Mouse (Mus musculus) cortical plate, adult 2 months (tissue): ENCODE measurements at regions not wholly inside any gene's neighbourhood (a gene's known extent, or its start where the extent isn't known, plus 50 kb on each side); places are given as distances from the start of the nearest gene placed in this dataset.
"Not testable (repeated sequence)": the region's sequence is repeated elsewhere in the genome, so short reads cannot be mapped to it uniquely, and the experiment has no call there.

Source experiments
- H3K27ac ChIP-seq: fragments of 200-500 bp; 2 replicates; pipeline ENCODE4 v1.5.1; 2012; ENCODE audit warnings: low read length, control low read depth, inconsistent platforms; ENCODE audit not compliant: insufficient read depth
- H3K4me1 ChIP-seq: fragments of 200-500 bp; 2 replicates; pipeline ENCODE4 v1.6.1; 2011; ENCODE audit warnings: low read length; ENCODE audit not compliant: control insufficient read depth, insufficient read depth
- H3K4me3 ChIP-seq: fragments of 200-500 bp; 2 replicates; pipeline ENCODE4 v1.5.1; 2011; ENCODE audit warnings: mild to moderate bottlenecking, low read length, control low read depth; ENCODE audit not compliant: insufficient read depth
- CTCF ChIP-seq: fragments of 200-500 bp; IDR thresholded peaks from 2 replicates; pipeline ENCODE4 v1.5.1; 2011; ENCODE audit warnings: mild to moderate bottlenecking, control low read depth, low read length; ENCODE audit not compliant: insufficient read depth; ENCODE audit errors: extremely low read depth
- POLR2A ChIP-seq: fragments of 200-500 bp; IDR thresholded peaks from 2 replicates; pipeline ENCODE4 v1.6.1; 2011; ENCODE audit warnings: mild to moderate bottlenecking, low read length, control low read depth; ENCODE audit not compliant: insufficient read depth; ENCODE audit errors: extremely low read depth

DNA sequence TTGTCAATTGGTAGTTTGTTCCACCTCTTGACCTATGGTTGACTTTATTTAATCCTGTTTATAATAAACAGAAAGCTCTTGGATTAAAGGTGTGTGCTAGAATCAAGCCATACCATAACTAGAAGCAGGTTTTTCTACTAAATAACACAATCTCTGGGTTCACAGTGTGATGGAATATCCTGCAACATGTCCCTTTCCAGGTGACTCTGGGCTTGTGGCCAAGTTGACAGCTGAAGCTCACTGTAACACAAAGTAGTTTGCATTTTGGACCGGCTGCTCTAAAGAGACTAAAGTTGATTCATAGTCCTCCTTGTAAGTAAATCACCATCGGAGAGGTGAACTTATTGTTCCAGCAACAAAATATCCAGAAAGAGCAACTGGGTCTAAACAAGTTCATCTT is 149.3 kb upstream of the Kctd3 start:
- no peaks in the 10 kb centered on the region for H3K4me1 ChIP-seq
- H3K4me3 ChIP-seq, result no peak overlapping the region
- no peak overlapping the region for H3K27ac ChIP-seq
- TF ChIP-seq CTCF (no peak), POLR2A (no peak)

DNA sequence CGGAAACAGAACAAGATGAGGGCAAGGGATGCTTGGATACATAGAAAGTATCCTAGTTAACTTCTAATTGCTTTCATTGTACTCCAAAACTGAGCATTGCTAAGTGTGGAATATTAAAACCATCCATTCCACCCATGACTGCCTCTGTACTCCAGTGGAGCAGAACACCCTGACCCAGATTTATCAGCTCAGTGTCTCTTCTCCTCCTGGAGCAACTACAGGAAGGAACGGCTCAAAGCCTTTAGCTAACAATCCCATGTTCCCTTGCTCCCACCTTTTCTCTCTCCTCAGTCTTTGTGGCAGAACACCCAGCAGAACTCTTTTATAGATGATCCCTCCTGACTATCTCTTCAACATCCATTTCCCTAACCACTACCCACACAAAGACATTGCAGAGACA is 146.7 kb upstream of the Kctd3 start:
- no peak overlapping the region for H3K4me3 ChIP-seq
- H3K27ac ChIP-seq, result no peak overlapping the region
- TF ChIP-seq CTCF (no peak), POLR2A (no peak)
- H3K4me1 ChIP-seq, result no peaks in the 10 kb centered on the region; the same call in 1 of the 2 replicates

DNA sequence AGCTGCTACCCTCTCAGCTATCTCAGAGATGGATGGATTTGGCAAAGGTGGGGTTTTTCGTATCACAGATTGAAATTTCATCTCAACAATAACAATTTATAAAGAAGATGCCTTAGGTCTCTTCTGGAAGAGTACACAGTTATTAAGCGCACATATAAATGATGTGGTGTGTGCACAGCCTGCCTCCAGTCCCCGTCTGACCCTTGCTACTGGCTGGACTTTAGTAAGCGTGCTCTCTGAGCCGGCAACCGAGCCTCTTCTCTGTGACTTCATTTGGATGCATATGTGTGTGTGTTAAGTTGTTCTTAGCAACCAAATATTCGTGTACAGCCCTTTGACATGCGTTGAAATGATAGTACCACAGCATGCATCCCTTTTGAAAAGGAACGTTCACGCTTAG is 145.5 kb upstream of the Kctd3 start:
- no peaks in the 10 kb centered on the region; the same call in 1 of the 2 replicates for H3K4me1 ChIP-seq
- H3K4me3 ChIP-seq, result no peak overlapping the region
- no peak overlapping the region for H3K27ac ChIP-seq
- TF ChIP-seq POLR2A (no peak), CTCF (no peak)

DNA sequence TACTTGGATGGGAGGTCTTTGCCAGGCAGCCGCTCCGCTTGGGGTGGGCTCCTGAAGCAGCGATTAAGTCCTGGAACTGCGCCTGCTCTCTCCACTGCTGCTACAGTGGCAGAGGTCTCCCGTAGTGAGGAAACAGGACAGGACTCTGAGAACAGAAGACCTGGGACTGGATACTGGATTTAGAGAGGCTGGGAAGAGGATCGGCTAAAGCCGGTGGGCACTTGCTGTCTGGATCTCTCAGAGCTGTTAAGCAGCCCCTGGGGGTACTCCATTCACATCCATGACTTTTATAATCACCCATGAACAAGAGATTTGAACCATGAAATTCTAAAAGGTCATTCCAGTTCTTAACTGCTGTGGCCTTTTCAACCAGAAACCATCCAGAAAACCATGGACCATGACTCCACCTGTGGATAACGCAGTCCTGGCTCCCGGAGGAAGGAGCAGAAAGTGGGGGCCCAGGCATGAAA is 135.4 kb upstream of the Kctd3 start:
- no peaks in the 10 kb centered on the region for H3K4me1 ChIP-seq
- H3K27ac ChIP-seq, result no peak overlapping the region
- no peak overlapping the region for H3K4me3 ChIP-seq
- TF ChIP-seq POLR2A (no peak), CTCF (no peak)

DNA sequence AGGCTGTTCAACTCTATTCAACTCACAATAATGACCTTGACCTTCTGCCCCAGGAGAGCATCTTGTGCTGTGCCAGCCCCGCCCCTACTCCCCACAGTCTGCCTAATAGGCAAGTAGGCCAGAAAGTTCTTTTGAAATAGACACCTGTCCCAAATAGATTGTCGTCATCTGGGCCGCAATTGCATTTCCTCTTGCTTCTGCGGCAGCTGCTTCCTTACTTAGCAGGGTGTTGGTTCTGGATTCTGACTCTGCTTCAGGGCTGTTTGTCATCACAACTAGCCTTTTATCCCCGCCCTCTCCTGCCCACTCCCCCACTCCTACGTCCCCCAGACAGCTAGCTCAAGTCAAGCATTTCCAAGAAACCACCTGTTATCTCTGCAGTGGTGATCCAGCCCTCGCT is 134.9 kb upstream of the Kctd3 start:
- Histone ChIP-seq H3K4me3 (no peak overlapping the region), H3K4me1 (no peaks in the 10 kb centered on the region), H3K27ac (no peak overlapping the region)
- TF ChIP-seq CTCF (no peak), POLR2A (no peak)

DNA sequence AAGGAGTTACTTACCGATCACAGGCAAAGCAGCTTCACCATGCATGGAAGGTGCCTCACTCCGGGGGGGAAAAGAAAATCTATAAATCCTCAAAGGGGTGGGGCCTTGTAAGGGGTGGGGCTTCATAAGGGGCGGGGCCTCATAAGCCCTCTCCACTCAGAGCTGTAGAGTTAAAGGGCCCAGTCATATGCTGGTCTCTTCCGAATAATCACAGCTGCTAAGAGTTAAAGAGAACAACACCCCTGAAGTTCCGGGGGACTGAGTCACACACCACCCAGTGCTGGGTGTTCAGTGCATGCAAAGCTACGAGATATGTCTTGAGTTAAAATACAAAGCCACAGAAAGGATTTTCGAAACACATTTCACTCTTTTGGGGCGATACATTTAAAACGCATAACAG is 134.1 kb upstream of the Kctd3 start:
- H3K27ac ChIP-seq, result no peak overlapping the region
- no peak overlapping the region for H3K4me3 ChIP-seq
- no peaks in the 10 kb centered on the region for H3K4me1 ChIP-seq
- TF ChIP-seq CTCF, result no peak
- TF ChIP-seq POLR2A, result no peak

DNA sequence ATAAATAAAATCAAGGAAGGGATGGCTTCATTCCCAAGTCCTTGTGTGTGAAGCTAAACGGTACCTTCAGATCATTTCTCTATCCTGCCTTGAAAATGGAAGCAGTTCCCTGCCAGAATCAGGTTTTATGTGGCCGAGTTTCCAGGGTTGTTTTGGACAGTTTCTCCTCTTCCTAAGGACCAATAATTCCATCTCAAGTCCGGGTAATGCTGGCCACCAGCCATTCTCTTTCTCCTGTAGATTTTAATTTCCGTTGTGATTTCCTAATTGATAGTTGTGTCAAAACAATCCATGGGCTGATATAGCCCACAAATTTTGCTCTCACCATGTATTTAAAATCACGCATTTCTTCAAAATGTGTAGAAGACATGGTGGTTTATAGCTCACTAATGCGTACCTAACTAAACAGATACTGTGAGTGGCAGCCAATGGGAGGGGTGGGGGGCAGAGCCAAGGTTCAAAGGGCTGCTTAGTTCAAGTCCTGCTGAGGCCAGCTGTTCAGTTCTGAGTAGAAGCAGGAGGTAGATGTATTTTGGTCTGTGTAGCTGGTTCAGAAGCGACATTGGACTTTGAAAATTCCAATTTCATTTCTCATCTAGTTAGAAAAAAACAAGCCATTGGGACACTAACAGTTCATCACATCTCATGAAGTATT is 129.2 kb upstream of the Kctd3 start:
- H3K27ac ChIP-seq, result no peak overlapping the region
- H3K4me1 ChIP-seq, result no peaks in the 10 kb centered on the region
- H3K4me3 ChIP-seq, result no peak overlapping the region
- TF ChIP-seq POLR2A, result no peak
- TF ChIP-seq CTCF, result no peak

DNA sequence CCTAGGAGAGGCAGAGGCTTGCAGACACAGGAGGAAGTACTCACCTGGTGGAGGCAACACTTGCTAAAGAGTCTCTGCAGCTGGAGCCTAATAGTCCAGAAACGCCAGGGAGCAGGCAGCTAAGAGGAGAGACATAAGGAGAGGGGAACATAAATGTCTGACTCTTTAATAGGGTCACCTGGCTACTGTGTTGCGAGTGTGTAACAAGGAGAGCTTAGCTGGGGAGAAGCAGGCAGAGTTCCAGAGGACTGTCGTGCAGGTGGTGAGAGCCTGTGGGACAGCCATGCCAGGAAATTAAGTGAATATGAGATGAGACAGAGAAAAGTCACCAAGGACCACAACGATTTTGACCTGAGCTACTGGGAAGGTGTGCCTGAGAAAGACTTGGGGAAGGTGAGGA is 128.2 kb upstream of the Kctd3 start:
- Histone ChIP-seq H3K4me3 (no peak overlapping the region), H3K4me1 (no peaks in the 10 kb centered on the region), H3K27ac (no peak overlapping the region)
- no peak for TF ChIP-seq POLR2A
- TF ChIP-seq CTCF, result no peak

DNA sequence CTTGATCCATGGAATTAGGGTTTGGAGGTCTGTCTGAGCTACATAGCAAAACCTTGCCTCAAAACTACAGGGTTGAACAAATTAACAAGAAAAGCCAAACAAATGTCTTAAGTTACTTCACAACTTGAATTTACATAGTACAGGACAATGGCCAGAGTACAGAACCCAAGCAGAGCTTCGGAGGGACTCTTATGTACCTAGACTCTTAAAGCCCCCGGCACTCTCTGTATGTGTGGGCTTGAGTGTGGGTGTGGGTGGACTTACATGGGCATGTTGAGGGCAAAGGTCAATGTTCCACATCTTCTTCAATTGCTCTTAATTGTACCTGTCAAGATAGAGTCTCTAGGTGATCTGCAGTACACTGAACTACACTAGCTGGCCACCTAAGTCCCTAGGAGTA is 121.1 kb upstream of the Kctd3 start:
- H3K4me1 ChIP-seq, result no peaks in the 10 kb centered on the region
- TF ChIP-seq CTCF (no peak), POLR2A (no peak)
- H3K4me3 ChIP-seq, result no peak overlapping the region
- no peak overlapping the region for H3K27ac ChIP-seq

DNA sequence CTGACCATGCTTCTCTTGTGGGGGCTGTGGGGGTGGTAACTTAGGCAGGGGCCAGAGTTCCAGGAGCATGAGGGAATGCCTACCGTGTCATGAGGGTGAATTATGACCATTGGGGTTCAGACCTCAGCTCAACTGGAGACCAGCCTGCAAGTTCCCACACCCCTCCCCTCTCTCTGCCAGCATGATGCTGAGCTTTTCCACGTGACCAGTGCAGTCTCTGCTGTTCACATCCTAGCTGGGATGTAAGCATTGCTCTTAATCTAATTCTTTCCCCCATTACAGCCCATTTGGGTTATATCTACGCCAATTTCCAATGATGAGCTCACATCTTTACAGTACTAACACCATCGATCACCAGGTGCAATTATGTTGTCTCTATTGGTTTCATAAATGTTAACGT is 120.6 kb upstream of the Kctd3 start:
- not testable (repeated sequence) for H3K27ac ChIP-seq, H3K4me1 ChIP-seq, H3K4me3 ChIP-seq

DNA sequence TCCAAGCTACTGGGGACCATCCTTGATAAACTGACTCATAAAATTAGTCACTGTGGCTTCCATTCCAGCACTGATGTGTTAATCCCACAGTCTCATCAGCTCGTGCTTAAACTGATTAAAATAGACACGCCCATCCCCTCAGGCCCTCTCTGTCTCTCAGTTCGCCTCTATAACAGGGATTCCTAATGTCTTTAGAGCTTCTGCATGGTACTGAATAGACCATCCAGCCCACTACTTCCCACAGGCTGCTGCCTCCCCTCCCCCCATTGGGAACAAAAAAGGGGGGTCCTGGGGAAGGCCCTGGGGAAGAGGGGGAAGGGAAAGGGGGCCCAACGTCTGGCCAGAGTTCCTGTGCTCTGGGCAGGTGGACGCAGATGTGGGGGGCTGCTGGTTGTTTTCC is 119.7 kb upstream of the Kctd3 start:
- no peak overlapping the region for H3K4me3 ChIP-seq
- TF ChIP-seq POLR2A, result no peak
- no peak for TF ChIP-seq CTCF
- no peaks in the 10 kb centered on the region for H3K4me1 ChIP-seq
- H3K27ac ChIP-seq, result no peak overlapping the region
